Mouse (Mus musculus) urinary bladder, postnatal 36 days (tissue): ENCODE data around the gene Zfp91.
"Not testable (repeated sequence)": the region's sequence is repeated elsewhere in the genome, so short reads cannot be mapped to it uniquely, and the experiment has no call there.

Experiments
- DNase-seq, 2 experiments: peaks; one replicate each; pipeline ENCODE4 v3.0.0; 2022; ENCODE audit warnings: low spot score in 2 of 2, mixed read lengths in 1 of 2

Zfp91 gene

DNA sequence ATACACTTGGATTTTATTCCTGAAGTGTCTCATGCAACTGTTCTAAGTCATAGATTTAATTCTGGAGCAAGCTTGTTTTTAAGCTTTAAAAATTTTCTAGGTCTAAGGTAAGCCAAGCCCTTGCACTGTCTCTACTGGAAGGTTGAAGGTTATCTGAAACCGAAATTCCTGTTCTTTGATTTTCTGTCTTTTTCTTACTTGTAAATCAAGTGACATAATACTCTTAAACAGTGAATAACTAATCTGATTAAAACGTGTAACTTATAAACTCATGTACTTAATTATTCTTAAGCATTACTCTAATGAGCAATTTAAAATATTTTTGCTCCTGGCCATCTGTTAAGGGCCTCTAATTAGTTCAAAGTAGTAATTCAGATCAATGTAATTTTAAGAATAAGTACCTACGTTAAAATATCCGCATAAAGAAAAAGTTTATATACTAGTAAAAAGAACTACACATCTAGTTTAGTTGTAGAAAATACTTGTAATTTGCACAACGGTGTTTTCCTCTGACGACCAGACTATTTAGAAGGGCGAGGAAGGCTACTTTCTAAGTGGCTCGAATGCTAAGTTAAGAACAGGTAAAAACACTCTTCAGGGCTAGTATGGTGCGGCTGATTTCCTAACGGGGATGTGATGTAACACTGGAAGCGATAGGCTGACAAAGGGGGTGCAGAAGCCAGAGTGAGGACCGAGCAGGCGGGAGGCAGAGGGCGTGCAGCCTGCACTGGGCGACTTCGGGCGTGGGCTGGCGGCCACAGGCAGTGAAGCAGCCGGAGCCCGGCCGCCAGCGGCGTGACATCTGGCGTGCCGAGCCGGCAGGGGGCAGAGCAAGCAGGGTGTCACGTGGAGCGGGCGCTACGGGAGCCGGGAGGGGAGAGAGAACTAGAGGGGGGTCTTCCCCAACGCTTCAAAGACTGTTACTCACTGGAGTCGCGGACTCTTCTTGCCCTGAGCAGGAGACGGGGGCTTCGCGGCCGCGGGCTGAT, 1.6 kb downstream of the Zfp91 start:
- peak; percentile 88 to 92 for DNase-seq

DNA sequence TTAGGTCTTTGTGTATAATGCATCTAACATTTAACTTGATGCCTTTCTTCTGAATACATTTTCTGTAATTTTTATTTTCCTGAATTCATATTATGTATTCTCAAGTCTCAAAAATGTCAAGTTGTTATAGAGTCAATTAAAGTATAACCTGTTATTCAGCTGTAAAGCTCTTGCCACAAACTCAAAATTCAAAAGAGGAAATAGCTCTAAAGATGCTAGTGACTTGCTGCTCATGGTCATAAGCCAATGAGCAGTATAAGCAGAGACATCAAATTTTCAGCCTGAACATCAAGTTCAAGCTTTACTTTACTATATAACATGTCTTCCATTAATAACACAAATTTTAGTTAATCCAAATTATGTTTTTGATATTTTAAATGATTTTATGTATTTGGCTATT, 3.6 kb downstream of the Zfp91 start:
- no peak for DNase-seq

DNA sequence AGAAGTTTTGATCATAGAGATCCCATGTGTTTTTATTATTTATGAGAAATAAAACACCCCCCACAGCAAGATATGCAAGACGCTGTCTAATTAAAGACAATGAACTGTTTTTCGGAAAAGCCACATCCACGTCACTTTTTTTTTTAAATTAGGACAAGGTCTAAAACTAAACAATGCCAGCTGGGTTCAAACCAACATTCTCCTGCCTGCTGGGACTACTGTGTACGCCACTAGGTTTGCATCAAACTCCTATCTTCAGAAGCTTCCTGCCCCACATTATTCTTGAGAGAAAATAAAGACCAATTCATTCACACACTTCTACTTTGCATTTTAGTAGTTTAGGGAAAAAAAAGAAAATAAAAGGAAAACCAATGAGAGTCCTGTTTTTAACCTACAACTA, 8.2 kb downstream of the Zfp91 start:
- DNase-seq = no peak

DNA sequence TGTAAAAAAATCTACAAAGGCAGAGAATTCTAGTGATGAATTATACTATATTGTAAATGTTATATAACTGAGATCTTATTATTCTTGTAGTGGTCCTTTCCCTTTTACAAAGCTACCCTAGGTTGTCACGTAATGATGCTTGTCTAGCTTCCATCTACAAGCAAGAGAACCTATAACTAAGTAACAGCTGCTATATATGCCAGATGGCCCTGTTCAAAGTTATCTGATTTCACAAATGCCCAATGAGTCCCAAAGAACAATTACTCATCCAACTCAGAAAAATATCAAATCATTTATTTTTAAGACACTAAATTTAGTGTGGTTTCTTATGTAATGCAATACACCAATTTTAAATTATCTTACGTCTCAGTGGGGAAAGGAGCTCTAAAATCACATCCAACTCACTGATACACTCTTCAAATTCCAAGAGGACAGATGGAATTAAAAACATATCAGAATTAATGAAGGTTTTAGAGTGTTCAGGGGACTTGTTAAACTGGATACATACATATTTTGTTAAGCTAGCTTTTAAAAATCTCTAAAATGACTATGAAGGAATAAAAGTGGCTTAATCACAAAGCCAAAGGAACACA, 9.0 kb downstream of the Zfp91 start:
- DNase-seq = no peak

DNA sequence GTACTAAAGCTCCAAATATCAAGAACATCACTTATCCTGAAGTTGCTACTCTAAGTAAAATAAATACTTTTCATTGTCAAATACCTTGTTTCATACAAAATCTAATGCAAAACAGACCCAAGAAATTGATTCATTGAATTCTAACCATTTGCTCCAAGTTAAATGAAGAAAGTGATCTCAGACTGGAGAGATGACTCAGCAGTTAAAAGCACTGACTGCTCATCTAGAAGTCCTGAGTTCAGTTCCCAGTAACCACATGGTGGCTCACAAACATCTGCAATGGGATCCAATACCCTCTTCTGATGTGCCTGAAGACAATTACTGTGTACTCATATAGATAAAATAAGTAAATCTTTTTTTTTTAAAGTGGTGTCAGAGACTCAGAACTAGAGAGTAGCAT, 15.5 kb downstream of the Zfp91 start:
- no peak for DNase-seq

DNA sequence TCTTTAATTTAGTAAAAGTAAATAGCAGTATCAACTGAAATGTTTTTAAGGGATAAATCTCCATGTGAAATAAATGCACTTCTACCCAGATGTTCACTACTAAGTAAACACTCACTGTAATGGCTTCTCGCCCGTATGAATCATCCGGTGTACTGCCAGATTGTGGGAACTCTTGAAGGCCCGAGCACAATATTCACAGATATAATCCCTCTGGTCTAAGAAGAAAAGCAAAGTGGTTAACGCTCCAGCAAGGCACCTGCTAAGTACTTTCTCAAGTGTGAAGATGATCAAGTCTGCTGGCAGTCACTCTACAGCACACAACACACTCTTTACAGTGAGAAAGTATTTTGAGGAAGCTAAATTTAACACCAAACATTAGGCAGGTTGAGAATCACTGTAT, 25.0 kb downstream of the Zfp91 start:
- DNase-seq = peak; percentile 32 to 33

DNA sequence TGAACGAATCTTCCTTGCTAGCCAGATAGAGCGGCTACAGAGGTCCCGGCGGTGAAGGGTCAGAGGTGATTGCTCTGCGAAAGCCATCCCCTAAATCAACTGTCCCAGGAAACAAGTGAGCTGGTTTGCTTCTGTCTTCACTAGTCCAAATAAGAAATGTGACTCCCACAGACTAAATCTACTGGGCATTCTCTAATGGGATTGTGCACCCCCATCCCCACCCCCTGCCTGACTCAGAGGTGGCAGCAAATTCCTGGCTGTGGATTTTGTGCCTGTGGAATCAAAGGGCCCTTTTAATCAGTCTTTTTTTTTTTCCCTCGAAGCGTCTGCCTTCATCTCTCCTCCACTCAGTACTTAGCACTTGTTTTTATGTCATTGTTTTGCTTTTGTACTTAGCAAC, 30.6 kb downstream of the Zfp91 start, which contains the start of gene Cntf:
Cntf (minus strand) TSS at position 325 of the 400 bp plus-strand sequence.
- DNase-seq = no peak

DNA sequence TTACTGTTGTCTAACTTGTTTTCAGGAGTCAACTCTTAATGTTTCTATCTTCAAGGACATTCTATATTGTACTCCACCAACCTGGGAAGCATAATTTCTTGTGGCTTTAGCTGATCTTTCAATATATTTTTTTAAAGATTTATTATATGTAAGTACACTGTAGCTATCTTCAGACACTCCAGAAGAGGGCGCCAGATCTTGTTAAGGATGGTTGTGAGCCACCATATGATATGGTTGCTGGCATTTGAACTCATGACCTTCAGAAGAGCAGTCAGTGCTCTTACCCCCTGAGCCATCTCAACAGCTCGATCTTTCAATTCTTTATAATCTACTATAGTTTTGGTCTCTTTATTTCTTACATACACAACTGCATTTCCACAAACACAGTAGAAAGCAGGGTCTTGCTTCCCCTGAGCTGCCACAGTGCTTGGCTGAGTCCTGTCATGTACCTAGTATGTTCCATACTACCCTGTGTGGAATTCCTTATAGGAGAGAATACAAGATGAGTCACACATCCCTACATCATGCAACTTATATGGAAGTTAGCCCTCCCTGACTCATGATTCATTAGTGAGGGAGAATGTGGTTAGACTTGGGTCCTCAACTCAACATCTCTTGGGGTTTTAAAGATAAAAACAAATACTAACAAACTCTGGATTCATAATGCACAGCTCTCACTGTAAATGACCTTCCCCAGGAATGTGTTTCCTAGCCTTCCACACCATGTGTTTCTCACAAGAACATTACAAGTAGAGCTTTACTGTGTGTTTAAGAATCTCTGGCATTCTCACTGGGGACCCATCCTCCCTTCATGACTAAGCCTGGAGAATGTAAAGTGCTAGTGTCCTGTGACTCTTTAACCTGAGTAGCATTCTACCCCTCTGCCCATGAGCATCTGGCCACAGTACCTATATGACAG, 33.5 kb downstream of the Zfp91 start:
- no peak for DNase-seq

DNA sequence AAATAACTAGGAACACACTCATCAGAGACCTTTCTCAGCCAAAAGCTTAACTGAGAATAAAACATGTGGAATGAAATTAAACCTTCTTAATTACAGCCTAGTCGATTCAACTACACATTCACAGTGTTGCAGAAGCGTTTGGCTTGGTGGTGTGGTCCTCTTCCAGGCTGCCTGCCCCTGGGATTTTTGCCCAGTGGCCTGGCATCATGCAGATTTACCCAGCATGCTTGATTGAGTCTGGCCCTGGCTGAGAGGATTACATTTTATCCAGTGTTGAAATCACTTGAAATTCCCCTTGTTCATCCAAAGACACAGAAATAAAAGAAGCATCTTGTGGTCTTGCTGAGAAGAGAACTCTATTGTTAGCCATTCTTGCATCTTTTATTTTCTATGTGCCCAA, 36.3 kb downstream of the Zfp91 start:
- peak in 1 of 2 experiments; percentile 63 for DNase-seq

DNA sequence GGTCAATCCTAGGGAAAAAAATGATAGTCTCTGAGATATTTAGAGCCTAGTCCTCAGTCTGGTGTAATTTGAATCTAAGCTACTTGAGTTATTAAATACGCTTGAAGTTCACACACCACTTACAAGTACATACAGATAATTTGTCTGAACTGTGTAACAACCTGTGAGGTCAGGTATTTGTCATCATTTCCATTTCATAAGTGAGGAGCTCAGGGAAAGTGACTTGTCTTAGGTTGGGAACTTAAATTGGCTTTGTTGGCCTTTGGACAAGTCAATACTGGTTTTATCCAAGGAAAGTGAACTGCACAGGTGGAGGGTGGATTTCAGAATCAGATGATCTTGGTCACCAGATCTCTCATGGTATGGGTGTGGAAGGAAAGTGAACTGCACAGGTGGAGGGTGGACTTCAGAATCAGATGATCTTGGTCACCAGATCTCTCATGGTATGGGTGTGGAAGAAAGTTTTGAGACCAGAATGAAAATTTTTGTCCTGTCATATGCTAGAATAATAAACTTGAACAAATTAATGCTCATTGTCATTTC, 36.9 kb downstream of the Zfp91 start:
- no peak for DNase-seq

DNA sequence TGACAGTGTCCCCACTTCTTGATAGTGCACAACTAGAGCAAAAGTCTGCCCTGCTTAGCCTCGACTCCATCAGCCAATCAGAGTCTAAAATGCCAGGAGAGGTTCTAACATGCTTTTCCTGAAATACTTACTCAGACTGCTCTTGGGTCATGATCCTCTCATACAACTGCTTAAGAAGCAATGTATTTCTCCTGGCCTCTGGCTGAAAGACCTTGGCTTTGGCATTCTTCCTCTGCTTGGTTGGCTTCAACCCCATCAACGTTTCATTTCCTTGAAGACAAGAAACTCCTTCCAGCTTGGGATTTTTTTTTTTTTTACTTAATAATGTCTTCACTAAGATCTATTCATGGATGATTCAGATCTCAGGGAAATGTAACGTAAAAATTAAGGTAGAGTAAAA, 39.6 kb downstream of the Zfp91 start:
- no peak for DNase-seq

DNA sequence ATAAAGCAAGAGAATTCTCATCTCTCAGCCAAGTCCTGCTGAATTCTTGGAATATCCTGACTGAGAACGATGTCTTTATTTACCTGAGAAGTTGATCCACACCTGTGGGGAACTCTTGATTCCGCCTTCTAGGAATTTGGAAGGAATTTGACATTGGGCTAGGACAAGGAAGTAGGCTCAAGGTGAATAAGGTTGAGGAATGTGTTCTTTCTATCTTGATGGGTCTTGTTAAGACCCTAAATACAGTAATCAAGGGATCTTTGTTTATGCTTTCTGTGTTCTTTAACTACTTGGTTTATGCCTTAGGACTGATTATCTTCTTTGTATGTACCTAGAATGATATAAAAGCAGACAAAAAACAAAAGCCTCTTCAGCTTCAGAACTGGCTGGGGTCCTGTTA, 64.0 kb downstream of the Zfp91 start:
- no peak for DNase-seq

DNA sequence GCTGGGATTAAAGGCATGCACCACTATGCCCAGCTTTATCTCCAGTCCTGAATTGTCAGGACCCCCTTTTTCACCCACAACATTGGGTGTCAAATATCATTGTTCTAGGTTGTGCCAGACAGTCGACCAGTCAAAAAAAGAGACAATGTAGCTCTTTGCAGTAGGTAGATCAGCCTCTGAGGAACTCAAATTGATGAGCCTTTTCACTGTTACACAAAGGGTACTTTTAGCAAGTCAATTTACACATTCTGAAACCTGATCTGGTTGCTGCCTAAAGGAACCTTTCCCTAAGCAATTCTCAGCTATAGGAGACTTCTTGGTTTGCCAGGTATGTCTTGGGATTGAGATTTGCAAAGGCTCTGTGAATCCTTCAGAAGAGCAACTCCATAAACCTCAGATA, 64.9 kb downstream of the Zfp91 start:
- DNase-seq = no peak

DNA sequence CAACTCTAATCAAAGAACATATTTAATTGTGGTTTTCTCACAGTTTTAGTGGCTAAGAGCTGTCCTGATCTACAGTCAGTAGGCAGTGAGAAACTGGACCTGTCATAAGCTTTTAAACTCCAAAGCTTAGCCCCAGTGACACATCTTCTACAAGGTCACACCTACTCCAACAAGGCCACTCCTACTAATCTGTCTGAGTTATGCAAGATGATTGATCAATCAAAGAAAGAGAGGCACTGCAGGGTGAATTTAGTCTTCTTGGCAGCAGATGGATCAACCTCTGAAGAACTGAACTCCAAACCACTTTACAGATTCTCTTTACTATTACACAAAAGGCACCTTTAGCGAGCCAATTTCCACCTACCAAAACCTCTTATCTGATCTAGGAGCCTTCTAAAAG, 70.1 kb downstream of the Zfp91 start:
- DNase-seq = no peak

DNA sequence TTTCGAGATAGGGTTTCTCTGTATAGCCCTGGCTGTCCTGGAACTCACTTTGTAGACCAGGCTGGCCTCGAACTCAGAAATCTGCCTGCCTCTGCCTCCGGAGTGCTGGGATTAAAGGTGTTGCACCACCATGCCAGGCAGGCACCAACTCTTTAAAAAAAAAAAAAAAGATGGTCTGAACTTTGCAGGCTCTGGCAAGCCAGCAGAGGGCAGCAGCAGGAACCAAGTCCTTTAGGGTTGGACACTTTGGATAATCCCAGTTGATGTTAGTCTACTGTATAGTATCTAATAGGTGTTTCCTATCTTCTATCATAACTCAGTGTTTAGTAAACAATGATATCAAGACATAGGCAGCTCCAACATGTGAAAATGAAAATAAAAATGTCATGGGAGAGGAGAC, 73.6 kb downstream of the Zfp91 start:
- peak; percentile 6 to 35 for DNase-seq

DNA sequence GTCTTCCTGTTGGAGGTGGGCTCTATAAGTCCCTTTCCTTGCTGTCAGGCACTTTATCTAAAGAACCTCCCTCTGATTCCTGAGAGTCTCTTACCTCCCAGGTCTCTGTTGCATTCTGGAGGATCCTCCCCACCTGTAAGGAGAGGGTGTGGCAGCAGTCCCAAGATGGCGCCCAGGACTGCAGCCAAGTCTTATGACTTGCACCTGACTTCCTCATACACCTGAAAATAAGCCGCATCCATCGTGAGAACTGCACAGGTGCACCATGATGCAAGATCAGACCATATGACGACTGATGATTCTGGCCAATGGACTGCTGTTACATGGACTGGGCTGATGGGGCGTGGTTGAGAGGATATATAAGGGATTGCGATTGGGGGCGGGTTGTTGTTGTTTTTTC, 74.3 kb downstream of the Zfp91 start:
- DNase-seq = not testable (repeated sequence)

DNA sequence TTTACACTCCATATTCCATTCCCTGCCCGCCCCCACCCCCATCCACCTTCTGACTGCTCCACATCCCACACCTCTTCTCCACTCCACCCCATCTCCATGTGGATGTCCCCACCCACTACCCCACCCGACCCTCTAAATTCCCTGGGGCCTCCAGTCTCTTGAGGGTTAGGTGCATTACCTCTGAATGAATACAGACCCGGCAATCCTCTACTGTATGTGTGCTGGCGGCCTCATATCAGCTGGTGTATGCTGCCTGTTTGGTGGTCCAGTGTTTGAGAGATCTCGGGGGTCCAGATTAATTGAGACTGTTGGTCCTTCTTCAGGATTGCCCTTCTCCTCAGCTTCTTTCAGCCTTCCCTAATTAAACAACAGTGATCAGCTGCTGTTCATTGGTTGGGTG, 75.0 kb downstream of the Zfp91 start:
- DNase-seq = not testable (repeated sequence)

DNA sequence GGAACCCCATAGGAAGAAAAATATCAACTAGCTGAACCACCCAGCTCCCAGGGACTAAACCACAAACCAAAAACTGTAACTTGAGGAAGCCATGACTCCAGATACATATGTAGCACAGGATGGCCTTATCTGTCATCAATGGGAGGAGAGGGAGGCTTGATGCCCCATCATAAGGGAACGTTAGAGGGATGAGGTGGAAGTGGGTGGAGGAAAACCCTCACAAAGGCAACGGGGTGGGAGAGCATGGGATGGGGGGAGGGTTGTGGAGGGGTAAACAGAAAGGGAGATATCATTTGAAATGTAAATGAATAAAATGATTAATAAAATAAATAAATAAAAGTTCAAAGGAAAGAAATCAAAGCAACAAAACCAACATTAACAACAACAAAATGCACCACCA, 75.5 kb downstream of the Zfp91 start:
- DNase-seq = no peak

DNA sequence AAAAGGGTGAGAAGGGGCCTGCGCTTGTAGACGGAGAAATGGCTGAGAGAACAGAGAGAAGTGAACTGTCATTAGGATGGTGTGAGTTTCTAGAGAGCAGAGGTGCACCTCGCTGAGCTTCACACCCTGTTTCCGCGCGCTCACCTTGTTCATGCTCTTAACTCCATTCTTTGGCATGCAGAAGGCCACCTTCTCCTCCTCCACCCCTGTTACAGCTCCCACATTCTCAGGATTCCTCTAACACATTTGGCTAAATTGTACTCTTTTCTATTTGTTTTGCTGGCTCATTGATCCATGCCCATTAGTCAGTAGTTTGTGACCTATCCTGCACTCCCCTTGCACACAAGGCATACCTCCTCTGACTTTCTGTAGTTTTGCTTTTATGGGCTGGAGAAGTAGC, 76.7 kb downstream of the Zfp91 start:
- no peak for DNase-seq
